29 mouse cellular contexts compared by ENCODE assay signal in the genomic region with DNA sequence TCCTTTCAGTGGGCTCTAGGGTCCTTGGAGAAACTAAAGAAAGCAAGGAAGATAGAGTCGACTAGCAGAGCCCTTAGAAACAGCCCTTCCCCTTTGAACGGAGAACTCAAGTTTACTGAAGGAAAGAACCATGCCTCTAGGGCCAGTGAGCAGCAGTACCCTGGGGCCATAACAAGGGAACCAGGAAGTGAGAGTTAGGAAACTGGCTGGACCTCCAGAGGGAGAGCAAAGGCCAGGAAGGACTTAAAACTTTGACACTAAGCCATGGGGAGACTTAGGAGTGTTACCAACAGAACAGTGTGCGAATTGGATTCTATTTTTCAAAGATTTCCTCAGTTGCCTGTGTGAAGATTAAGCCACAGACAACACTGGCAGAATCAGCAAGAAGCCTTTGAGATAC.
DNase-seq lines count a peak whose midpoint lies in the region; ATAC-seq and TF ChIP-seq lines count a peak whose summit lies in the region.
"Had no signal": no experiment of that assay in that cellular context is flagged by ENCODE, and none has a peak within 500 bp of the region (broad histone marks: within the 10 kb centered on the region; RNA-seq: fewer than 3 reads in every experiment).

No protein-coding gene starts in this region.

- no peak for TF ChIP-seq POLR2A in kidney, adult 2 months (IDR thresholded peaks at IDR 0.05; ENCODE audit: low read depth, low read length)
- no peak for TF ChIP-seq POLR2A in bone marrow, adult 2 months (IDR thresholded peaks at IDR 0.05; ENCODE audit: borderline replicate concordance, control insufficient read depth, low read depth, low read length)
- TF ChIP-seq POLR2A in thymus, adult 2 months (IDR thresholded peaks at IDR 0.05; ENCODE audit: control insufficient read depth, extremely low read depth, insufficient read depth, low read length, poor library complexity): no peak

- 66% methylated on average over 3 of the region's 3 CpGs for WGBS in kidney, adult 2 months
- 49% methylated on average over 3 of the region's 3 CpGs for WGBS in bone marrow, adult 2 months
- WGBS in intestine, postnatal 0 days: 43% methylated on average over 3 of the region's 3 CpGs
- 66% methylated on average over 3 of the region's 3 CpGs for WGBS in thymus, adult 2 months

- H3K9me3 ChIP-seq in intestine, postnatal 0 days (ENCODE audit: control insufficient read depth): no peaks in the 10 kb centered on the region
- H3K9me3 ChIP-seq: hindbrain, embryonic 12.5 days; limb, embryonic 13.5 days had no signal

- no peak for TF ChIP-seq CTCF in kidney, adult 2 months (conservative IDR thresholded peaks at IDR 0.05; ENCODE audit: insufficient read depth, insufficient read length, low read depth, low read length)
- no peak for TF ChIP-seq CTCF in bone marrow, adult 2 months (IDR thresholded peaks at IDR 0.05; ENCODE audit: control insufficient read depth, insufficient read depth, low read length)
- no peak for TF ChIP-seq CTCF in intestine, postnatal 0 days (IDR thresholded peaks at IDR 0.05; ENCODE audit: low read depth)
- no peak for TF ChIP-seq CTCF in thymus, adult 2 months (IDR thresholded peaks at IDR 0.05; ENCODE audit: borderline replicate concordance, control insufficient read depth, extremely low read depth, insufficient read depth, low read length, poor library complexity)

- H3K4me2 ChIP-seq in intestine, postnatal 0 days (replicated peaks; ENCODE audit: low read depth): no peak overlapping the region
- H3K4me2 ChIP-seq: heart, embryonic 11.5 days; hindbrain, embryonic 12.5 days; limb, embryonic 13.5 days; lung, embryonic 14.5 days had no signal

- H3K36me3 ChIP-seq in kidney, adult 2 months (ENCODE audit: control insufficient read depth, insufficient read depth, low read length): no peaks in the 10 kb centered on the region
- H3K36me3 ChIP-seq in intestine, postnatal 0 days (ENCODE audit: control insufficient read depth, insufficient read depth): no peaks in the 10 kb centered on the region
- H3K36me3 ChIP-seq in thymus, adult 2 months (ENCODE audit: control insufficient read depth, insufficient read depth, low read length): no peaks in the 10 kb centered on the region
- H3K36me3 ChIP-seq: hindbrain, embryonic 12.5 days; limb, embryonic 13.5 days had no signal

- H3K27ac ChIP-seq in kidney, adult 2 months (ENCODE audit: insufficient read depth, low read depth, low read length): no peak overlapping the region
- H3K27ac ChIP-seq in bone marrow, adult 2 months (ENCODE audit: control insufficient read depth, insufficient read depth, low read depth, low read length, poor library complexity): peak overlapping the region; percentile 33; the same call in 1 of the 2 replicates
- no peak overlapping the region for H3K27ac ChIP-seq in intestine, postnatal 0 days (ENCODE audit: low read depth, low read length)
- no peak overlapping the region for H3K27ac ChIP-seq in thymus, adult 2 months (ENCODE audit: control insufficient read depth, insufficient read depth, low read length)
- H3K27ac ChIP-seq: gastrocnemius, adult 2 months; hindbrain, embryonic 12.5 days; hindbrain, postnatal 0 days; limb, embryonic 13.5 days; liver, embryonic 14.5 days had no signal

- DNase-seq in kidney, adult 2 months: peak; percentile 4
- no peak for DNase-seq in kidney, adult 18-20 months
- DNase-seq in adipocyte (ENCODE audit: low spot score): peak; percentile 62
- DNase-seq in thymus, adult 2 months: no peak
- DNase-seq in testis, postnatal 14 days (ENCODE audit: low spot score): no peak
- DNase-seq: adrenal gland, adult 8-10 months; B cell, adult 2 months; cerebellum, adult 11-12 months; cerebellum, adult 9-11 months; gastrocnemius, adult 2 months; gastrocnemius, postnatal 36 days; heart, postnatal 36 days; kidney, adult 8-10 months; kidney, postnatal 25 days; lung, embryonic 14.5 days; lung, postnatal 36 days; midbrain, embryonic 14.5 days; right cerebral cortex, adult 18-20 months; spleen, adult 18-20 months; thymus, postnatal 4 days had no signal

- H3K4me3 ChIP-seq in kidney, adult 2 months (ENCODE audit: insufficient read depth, low read depth, low read length): no peak overlapping the region
- no peak overlapping the region for H3K4me3 ChIP-seq in bone marrow, adult 2 months (replicated peaks; ENCODE audit: control insufficient read depth, low read depth, low read length)
- H3K4me3 ChIP-seq in intestine, postnatal 0 days (ENCODE audit: low read depth, low read length): no peak overlapping the region
- no peak overlapping the region for H3K4me3 ChIP-seq in thymus, adult 2 months (ENCODE audit: control insufficient read depth, insufficient read depth, low read length)
- H3K4me3 ChIP-seq: erythroblast, embryonic 14.5 days; gastrocnemius, adult 2 months; hindbrain, embryonic 12.5 days; limb, embryonic 13.5 days had no signal

- no peak overlapping the region for H3K9ac ChIP-seq in intestine, postnatal 0 days (ENCODE audit: low read depth, low read length)
- H3K9ac ChIP-seq: hindbrain, embryonic 12.5 days; limb, embryonic 13.5 days; liver, embryonic 14.5 days; lung, embryonic 14.5 days had no signal

- peak; percentile 36; the same call in 1 of the 2 replicates for ATAC-seq in intestine, postnatal 0 days
- ATAC-seq: forebrain, embryonic 16.5 days; hindbrain, postnatal 0 days had no signal

- H3K4me1 ChIP-seq in kidney, adult 2 months (ENCODE audit: control insufficient read depth, insufficient read depth, low read length): no peaks in the 10 kb centered on the region
- peaks cover 1% of the 10 kb centered on the region; the same call in 1 of the 2 replicates for H3K4me1 ChIP-seq in bone marrow, adult 2 months (ENCODE audit: control insufficient read depth, insufficient read depth, low read length)
- 0 out of 2 replicates have a peak, but pooled peaks cover 7% of the 10 kb centered on the region for H3K4me1 ChIP-seq in intestine, postnatal 0 days (replicated peaks; ENCODE audit: control insufficient read depth, insufficient read depth, low read length)
- no peaks in the 10 kb centered on the region for H3K4me1 ChIP-seq in thymus, adult 2 months (replicated peaks; ENCODE audit: control insufficient read depth, insufficient read depth, low read length)
- H3K4me1 ChIP-seq: hindbrain, embryonic 12.5 days; limb, embryonic 13.5 days had no signal

- H3K27me3 ChIP-seq in kidney, adult 2 months (replicated peaks; ENCODE audit: control insufficient read depth, insufficient read depth, low read length): no peaks in the 10 kb centered on the region
- H3K27me3 ChIP-seq in intestine, postnatal 0 days (replicated peaks; ENCODE audit: control insufficient read depth, insufficient read depth, low read length): no peaks in the 10 kb centered on the region
- H3K27me3 ChIP-seq in thymus, adult 2 months (ENCODE audit: control insufficient read depth, insufficient read depth, low read length): no peaks in the 10 kb centered on the region
- H3K27me3 ChIP-seq: hindbrain, embryonic 12.5 days; limb, embryonic 13.5 days had no signal

Comparison
In these comparisons a context has a peak if more than half of its experiments do, and no peak if none do; other contexts are left out.
1. DNase-seq: peak in kidney, adult 2 months (single experiment) and adipocyte (single experiment); none in kidney, adult 18-20 months (single experiment), thymus, adult 2 months (single experiment) and testis, postnatal 14 days (single experiment).